Mouse (Mus musculus): ENCODE results near the gene Tesmin.

Tesmin gene

GRCm38 (mm10) chr19:3388629-3389057 lies at the start of gene Tesmin:
TSS of gene Tesmin (plus strand) at chr19:3388857.
- peak; percentile 87 to 90 for DNase-seq

DNA sequence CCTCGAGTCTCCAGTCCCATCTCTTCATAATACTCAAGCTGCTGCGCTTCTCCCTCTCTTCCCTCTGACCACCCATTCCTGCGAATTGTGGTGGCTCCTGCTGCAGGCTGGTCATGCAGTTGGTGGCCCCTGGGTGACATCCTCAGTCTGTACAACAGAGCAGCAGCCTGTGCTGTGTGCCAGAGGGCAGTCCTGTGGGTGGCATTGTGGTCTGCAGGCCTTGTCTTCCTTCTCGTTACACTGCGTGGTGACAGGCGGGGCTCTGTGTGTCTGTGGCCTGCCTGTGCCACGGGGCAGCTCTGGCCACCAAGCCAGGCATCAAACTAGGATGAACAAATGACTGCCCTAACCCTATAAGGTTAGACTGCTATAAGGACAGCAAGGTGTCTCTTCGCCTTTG lies 49.5 kb upstream of the Tesmin start:
- peak; percentile 33 to 42 for DNase-seq

DNA sequence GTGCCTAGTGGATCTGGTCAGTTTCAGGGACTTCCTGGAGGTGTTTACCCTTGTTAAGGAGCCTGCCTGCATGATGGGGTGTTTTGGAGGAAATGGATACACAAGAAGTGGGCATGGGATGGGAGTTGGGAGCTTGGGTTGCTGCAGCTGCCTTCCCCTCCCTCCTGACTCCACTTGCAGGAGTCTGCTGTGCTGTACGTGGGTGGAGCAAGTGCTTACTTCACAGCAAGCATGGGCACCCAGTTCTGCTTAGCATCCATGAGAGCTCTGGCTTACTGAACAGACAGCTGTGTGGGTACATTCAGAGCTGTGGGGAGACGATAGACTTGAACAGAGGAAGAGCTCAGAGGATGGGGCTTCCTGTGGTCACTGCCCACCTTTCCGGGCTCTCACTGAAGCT lies 47.6 kb upstream of the Tesmin start:
- DNase-seq = no peak

- no peak for DNase-seq
These were observed 44.7 kb upstream of the Tesmin start for GRCm38 (mm10) chr19:3343929-3344328.

- no peak for DNase-seq
These were observed 43.8 kb upstream of the Tesmin start for GRCm38 (mm10) chr19:3344636-3345544.

DNA sequence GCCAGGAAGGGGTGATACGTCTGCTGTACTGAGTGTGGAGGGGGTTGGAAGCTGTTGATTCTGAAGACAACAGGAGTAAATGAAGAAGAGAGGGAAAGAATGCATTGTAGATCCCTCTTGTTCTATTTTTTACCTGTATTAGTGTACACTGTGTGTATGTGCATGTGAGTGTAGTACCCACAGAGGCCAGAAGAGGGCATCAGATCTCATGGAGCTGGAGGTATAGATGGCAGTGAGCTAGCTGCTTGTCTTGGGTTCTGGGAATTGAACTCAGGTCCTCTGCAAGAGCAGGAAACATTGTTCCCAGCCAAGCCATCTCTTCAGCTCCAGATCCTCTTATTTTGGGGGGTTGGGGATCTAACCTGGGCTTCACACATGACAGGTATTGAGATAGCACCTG lies 40.9 kb upstream of the Tesmin start:
- no peak for DNase-seq

GRCm38 (mm10) chr19:3353415-3354111 lies 35.1 kb upstream of the Tesmin start:
- peak; percentile 75 to 87 for DNase-seq

DNA sequence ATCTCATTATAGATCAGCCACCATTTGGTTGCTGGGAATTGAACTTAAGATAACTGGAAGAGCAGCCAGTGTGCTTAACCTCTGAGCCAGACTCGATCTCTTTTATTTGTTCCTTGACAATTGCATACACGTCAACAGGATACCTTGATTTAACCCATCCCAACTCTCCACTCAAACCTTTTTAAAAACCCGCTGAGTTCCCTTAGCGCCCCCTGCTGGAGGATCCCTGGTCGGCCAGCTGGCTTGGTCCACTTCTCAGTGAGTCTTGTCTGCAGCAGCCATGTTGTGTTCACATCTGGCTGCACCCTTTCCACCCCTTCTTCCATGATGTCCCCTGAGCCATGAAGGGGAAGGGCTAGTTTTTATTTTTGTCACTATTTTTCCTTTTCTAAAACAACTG lies 33.6 kb upstream of the Tesmin start:
- peak in 1 of 2 experiments; percentile 34 for DNase-seq

DNA sequence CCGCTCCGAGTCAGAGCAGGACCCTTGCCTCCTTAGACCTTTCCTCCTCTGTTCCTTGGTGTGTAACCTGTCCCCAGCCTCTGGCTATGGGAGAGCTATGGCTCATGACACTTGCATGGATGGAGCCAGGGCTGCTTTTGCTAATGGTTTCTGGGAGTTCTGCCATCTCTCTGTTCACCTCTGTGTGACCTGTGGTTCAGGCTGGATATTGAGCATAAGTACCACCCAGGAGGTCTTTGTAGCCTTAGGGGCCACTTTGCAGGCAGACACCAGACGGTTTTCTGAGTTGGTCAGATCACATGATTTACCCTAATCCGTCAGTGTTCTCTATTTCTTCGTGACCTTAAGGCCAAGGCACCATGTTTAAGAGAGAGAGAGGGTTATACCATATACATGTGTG lies 32.1 kb upstream of the Tesmin start:
- DNase-seq = no peak

GRCm38 (mm10) chr19:3357620-3358019 lies 31.0 kb upstream of the Tesmin start:
- no peak for DNase-seq

DNA sequence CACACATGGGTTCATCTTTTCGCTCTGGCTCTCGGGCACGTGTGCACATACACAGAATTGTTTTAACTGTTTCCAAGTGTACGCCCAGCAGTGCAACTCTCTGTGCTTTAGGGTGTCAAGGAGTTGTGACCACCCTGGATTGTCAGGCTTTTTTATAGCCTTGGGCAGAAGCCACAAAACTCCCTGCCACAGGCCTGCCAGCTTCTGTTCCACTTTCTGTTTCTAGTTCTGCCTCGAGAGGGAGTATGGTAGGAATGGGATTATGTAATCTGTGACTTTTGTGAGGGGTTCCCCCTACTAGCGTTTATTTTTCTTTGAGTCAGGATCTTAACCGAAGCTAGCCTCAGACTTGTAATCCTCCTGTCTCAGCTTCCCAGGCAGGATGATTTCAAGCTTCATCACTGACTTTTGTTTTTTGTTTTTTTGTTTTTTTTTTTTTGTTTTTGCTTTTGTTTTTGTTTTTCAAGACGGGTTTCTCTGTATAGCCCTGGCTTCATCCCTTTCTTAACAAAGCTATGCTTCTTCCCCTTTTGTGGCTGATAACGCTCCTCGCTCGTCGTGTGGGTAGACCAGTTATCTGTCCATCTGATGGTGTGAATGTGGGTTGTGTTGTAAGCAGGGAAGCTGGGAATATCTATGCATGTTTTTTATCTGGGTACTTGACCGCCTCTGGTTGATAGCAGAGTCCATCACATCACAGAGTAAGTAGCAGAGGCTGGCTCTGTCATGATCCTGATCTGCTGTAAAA lies 28.6 kb upstream of the Tesmin start:
- DNase-seq = no peak

GRCm38 (mm10) chr19:3363510-3363909 lies 25.1 kb upstream of the Tesmin start:
- no peak for DNase-seq

GRCm38 (mm10) chr19:3365089-3365488 lies 23.6 kb upstream of the Tesmin start:
- no peak for DNase-seq

DNA sequence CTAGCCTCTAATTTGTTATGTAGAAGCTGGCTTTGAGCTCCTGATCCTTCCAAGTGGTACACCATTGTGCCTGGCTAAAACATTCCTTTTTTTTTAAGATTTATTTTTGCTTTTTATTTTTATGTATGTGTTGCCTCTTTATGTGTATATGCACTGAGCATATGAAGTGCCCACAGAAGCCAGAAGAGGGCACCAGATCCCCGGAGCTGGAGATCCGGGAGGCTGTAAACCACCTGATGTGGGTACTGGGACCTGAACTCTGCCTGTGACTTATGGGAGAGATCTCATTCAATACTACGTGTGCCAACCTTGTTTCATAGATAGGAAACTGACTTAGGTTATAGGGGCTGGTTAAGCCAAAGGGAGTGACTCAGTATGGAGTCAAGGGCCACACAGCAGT lies 20.4 kb upstream of the Tesmin start:
- DNase-seq = no peak

DNA sequence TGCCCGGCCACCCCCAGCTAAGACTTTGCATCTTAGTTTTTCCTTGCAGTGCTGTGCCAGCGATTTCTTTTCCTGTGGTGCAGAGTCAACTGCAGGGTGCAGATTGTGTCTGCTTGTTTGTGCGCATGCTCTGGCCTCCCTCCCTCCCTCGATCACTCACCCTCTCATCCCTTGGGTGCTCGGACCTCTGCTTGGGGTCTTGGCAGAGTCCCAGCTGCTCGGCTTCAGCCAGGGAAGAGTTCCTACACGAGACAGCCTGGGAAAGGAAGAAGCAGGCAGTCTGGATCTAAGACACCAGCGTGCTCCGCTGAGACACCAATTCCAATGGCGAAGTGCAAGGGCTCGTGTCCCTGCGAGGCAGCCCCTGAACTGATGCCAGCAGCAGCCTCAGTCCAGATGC lies 15.3 kb upstream of the Tesmin start:
- DNase-seq = no peak

- no peak for DNase-seq
These were observed 14.6 kb upstream of the Tesmin start for GRCm38 (mm10) chr19:3374028-3374427.

DNA sequence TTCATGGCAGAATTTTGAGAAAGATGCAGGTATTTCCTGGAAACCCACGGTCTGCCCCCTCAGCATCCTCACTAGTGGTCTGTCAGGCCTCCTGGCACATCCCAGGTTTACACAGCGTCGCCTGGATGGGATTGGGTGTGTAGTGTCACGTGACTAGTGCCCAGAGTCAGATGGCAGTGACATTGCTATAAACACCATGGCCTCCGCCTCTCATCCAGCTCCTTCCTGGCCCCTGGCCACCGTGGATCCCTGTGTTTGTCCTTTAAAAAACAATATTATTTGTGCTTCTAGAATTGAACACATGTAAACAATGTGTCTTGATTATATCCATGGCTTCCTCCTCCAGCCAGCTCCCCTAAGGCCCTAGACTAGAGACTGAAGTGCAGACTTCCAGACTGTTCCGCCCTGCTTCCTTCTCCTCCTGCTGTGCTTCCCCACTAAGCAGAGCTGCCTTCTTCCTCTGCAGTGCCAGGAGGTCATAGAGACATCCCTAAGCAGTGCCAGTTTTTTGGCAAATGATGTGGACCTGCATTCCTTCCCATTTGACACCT lies 12.6 kb upstream of the Tesmin start:
- peak; percentile 80 to 88 for DNase-seq

DNA sequence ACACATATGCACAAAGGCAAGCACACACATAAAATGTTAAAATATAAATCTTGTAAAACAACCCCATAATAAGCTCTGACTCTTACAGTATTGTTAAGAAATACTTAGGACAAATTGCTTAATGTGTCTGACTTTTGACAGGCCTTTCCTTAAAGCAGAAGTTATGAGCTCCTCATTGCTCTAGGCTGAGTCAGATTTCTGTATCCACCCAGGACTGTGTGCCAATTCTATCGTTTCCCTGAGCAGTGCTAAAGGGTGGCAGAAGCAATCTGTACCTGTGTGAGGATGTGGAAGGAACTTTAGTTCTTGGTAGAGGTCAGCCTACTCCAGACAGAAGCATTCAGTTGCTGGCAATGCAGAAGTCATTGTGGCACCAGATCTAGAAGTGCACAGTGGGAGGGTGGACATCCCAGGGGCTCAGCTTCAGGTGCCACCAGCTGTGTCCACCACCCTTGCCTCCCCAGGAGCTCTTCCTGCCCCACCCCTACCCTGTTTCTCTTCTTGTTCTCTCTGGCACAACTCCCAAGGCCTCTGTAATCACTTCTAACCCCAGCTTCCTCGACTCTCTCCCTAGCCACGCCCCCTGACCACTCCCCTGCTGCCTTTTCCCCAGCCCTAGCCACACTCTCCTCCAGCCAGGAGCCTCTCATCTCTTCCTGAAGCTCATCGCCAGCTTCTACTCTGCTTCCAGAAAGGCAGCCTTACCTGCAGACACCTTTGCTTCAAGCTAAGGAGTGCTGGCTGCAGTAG lies 11.5 kb upstream of the Tesmin start:
- DNase-seq = peak; percentile 71 to 80

DNA sequence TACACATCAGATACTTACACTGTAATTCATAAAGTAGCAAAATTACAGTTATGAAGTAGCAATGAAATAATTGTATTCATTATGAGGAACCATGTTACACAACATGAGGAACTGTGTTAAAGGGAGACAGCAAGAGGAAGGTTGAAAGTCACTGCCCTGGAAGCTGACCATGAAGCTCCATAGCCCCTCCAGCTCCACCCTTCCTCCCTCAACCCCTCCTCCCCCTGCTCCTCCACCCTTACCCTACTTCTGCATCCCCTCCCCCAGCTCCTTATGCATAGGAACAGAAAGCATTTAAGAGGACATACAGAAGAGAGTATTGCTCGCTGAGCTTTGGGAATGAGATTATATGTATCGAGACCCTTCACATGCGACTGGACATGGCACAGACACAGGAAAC lies 10.0 kb upstream of the Tesmin start:
- DNase-seq = peak; percentile 40 to 42

GRCm38 (mm10) chr19:3388061-3388460 lies 596 bp upstream of the Tesmin start:
- DNase-seq = no peak

DNA sequence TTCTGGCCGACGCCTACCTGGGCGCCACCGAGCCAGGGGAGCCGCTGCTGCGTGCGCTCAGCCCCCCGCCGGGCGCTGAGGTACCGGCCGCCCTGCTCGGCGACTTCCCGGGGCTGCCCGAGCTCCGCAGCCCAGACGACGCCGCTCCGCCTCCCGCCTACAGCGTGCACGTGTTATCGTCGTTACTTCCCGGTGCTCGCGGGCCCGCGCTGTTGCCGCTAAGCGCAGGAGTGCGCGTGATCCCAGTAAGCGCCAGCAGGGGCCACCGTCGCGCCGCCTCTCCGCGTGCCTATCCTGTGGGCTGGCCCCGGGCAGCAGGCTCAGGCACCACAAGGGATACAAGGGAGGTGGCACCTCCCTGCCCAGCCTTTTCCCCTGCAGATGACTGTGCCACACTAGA lies 432 bp downstream of the Tesmin start:
- peak; percentile 91 to 92 for DNase-seq

- DNase-seq = no peak
These were observed 3.7 kb downstream of the Tesmin start for GRCm38 (mm10) chr19:3392384-3392783.
